Mouse (Mus musculus) retina, postnatal 1 day (tissue): ENCODE measurements around the gene Brd2.
A peak's percentile ranks its signal among the peaks of the same experiment; 100 is the strongest.

Source experiments
- DNase-seq: peaks from one replicate; pipeline ENCODE4 v3.0.0-alpha.2; 2012

Gene Brd2

GRCm38 (mm10) chr17:34078148-34078547 is 44.3 kb downstream of the Brd2 start:
- DNase-seq = no peak

DNA sequence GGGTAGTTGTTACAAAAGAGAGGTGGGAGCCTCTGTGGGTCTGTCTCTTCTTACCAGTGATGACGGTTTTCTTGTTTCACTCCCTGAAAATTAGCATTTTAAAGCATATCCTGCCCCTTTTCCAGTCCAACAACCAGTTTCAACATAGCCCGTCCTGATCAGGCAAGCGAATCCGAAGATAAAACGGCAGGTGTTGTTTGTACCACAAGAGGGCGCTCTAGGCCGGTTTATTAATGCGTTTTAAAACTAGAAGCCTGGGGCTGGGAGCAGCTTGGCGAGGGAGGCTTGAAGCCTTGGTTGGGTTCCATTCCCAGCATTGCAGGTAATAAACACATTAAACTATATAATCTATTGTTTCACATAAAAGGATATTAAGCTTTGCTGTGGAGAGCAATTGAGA is 44.9 kb downstream of the Brd2 start:
- DNase-seq = peak; percentile 86

- peak; percentile 76 for DNase-seq
These were observed 47.2 kb downstream of the Brd2 start for GRCm38 (mm10) chr17:34075271-34075670.

GRCm38 (mm10) chr17:34072091-34072490 is 50.3 kb downstream of the Brd2 start:
- DNase-seq = no peak

GRCm38 (mm10) chr17:34068864-34069263 is 53.6 kb downstream of the Brd2 start:
- DNase-seq = no peak
